Mouse (Mus musculus) right cerebral cortex, adult 2 months (tissue): Measurements from ENCODE around the gene Mybpc2.

ENCODE experiments used
- DNase-seq, 2 experiments: peaks; one replicate each; pipeline ENCODE4 v3.0.0; 2021 to 2022; ENCODE audit warnings: low spot score in 2 of 2

Mybpc2 gene

DNA sequence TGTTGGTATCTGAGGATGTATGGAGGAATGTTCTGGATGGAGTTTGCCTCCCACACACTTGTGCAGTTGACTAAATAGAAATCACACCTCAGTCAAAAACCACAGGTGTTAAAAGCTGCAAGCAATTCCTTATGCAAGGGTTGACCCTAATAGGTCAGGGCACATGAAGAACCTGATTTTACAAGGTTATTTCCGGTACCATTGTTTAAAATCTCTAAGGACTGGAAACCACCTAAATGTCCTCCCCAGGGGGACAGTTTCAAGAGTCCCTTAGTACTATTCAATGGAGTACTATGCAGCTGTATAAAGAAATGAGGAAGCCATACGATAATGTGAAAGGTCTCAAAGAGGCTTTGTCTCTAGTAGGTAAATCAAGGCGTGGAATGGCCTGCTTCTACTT lies 21.8 kb upstream of the Mybpc2 start:
- no peak for DNase-seq

GRCm38 (mm10) chr7:44543071-44543470 lies 18.6 kb upstream of the Mybpc2 start:
- no peak for DNase-seq

DNA sequence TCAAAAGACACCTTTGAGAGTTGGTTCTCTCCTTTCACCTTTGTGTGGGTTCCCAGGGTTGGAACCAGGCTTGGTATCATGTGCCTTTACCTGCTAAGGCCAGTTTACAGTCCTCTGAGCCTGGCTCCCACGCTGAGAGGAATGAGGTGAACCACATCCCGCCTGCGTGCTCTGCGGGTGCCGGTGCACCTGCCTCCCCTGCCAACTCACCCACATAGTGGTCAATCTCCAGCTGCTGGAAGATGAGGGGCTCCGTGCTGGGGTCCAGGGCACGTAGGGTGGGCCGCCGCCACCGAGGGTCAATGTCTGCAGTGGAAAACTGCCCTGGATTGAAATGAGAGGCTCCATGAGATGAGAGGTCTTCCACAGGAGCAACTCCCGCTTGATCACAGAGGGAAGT lies 18.1 kb upstream of the Mybpc2 start:
- DNase-seq = no peak

GRCm38 (mm10) chr7:44538756-44539624 lies 14.5 kb upstream of the Mybpc2 start:
- no peak for DNase-seq

GRCm38 (mm10) chr7:44537496-44537895 lies 13.0 kb upstream of the Mybpc2 start:
- DNase-seq = no peak

DNA sequence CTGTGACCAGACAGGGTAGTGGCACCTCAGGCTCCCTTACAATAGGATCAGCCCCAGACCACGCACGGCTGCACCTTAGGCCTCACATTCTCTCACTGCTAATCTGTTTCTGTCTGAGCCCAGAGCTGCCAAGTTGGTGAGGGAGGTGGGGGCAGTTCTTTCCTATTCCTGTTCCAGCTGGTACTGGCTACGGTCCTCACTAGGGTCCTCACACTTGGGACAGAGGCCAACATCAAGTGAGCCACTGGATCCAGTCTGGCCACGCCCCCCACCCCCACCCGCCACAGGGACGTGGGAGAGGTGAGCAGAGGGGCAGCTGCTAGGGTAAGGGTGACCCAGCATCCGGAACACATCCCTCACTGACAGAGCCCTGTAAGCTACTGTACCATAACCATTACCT lies 12.6 kb upstream of the Mybpc2 start:
- no peak for DNase-seq

DNA sequence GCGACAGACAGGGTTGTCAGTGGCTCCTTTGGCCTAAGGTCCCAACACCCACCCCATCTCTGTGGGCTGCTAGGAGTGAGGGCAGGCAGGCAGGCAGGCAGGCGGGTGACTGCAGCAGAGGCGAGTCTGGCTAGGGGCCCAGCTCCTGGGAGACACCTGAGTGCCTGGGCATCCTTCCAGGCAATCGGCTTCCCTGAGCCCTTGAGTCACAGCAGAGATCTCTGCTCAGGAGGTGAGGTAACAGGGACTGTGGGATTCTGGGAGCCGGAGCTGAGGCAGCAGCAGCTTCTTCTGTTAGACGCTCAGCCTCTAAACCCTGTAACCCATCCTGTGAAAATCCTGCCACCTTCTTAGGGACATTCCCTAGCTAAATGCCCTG lies 12.1 kb upstream of the Mybpc2 start:
- DNase-seq = peak; percentile 36 to 47

GRCm38 (mm10) chr7:44535657-44536589 lies 11.5 kb upstream of the Mybpc2 start:
- DNase-seq = no peak

- DNase-seq = no peak
These were observed 10.4 kb upstream of the Mybpc2 start for GRCm38 (mm10) chr7:44534656-44535441.

- DNase-seq = no peak
These were observed 9.8 kb upstream of the Mybpc2 start for GRCm38 (mm10) chr7:44534242-44534641.

- DNase-seq = no peak
These were observed 9.2 kb upstream of the Mybpc2 start for GRCm38 (mm10) chr7:44533746-44534045.

DNA sequence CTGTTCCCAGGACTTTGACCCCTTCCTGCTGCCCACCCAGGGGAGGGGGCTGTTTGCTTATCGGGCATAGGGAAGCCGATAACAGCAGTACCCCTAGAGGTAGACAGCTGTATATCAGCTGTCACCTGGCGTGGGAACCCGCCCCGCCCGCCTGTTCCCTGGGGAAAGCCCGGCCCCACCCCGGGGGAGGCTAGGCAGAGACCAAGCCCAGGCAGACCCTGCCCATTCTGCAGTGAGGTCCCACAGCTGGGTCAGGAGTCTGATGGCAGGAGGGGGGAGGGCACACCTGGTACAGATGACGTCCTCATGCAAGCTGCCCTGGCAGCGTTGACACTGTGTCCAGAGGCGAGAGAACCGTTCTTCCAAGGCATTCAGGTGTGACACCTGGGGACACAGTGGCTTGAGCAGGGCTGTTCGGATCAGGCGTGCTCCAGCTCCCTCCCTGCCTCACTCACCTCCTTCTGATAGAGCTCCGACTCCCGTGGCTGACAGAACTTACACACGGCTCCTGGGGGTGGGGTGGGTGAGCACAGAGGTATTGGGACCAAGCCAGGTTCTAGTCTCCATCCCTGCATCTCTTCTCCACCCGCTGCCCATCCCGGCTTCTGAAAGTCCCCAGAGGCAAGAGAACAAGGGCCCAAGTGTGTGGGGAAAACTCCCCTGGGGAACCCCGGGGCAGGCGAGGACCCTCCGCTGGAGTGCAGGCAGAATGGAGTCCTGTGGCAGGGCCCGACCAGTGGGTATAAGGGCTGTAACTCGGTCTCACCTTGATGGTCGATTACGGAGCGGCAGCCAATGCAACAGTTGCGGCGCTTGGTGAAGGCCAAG lies 8.7 kb upstream of the Mybpc2 start:
- DNase-seq = no peak

GRCm38 (mm10) chr7:44531946-44532732 lies 7.7 kb upstream of the Mybpc2 start, which contains the start of gene Spib:
TSS of gene Spib (minus strand) at chr7:44532071.
- DNase-seq = no peak

GRCm38 (mm10) chr7:44531207-44531606 lies 6.8 kb upstream of the Mybpc2 start:
- no peak for DNase-seq

GRCm38 (mm10) chr7:44530507-44530906 lies 6.1 kb upstream of the Mybpc2 start:
- no peak for DNase-seq

DNA sequence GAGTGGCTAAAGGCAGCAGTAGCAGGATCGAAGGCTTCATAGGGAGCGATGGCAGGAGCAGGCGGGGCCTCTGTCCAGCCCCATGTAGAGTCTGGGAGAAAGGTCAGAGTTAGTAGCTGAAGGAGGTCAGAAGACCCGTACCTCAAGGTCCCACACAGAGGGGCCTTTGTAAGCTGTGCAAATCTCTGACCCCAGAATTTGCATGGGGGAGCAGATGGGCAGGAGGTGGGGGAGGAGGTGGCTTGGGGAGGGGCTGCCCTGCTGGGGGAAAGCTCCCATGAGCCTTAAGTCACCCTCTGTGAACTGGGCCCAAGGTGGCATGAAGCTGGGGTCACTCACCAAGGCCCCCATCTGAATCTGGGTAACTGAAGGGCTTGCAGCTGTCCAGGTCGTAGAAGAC lies 5.1 kb upstream of the Mybpc2 start:
- DNase-seq = no peak

- DNase-seq = peak; percentile 73 to 79
These were observed 3.3 kb upstream of the Mybpc2 start for GRCm38 (mm10) chr7:44527483-44528398.

- no peak for DNase-seq
These were observed 2.1 kb upstream of the Mybpc2 start for GRCm38 (mm10) chr7:44526414-44527154.
